Mouse (Mus musculus): ENCODE data around the gene Rnf123.

DNA sequence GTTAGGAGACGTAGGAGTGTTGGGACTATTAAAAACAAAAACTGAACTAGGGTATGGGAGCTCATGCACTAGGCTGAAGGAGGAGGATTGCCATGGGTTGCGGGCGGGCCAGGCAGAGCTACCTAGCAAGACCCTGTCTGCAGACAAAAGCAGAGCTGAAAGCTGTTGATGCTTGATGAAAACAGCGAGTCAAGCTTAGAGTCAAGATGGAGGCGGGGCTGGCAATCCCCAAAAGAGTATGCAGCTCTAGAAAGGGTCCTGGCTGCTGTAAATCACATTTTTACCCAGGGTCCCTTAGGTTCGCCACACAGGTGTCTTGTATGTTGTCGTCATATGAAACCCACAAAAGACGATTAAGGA is 79.6 kb downstream of the Rnf123 start:
- TF ChIP-seq CTCF (IDR thresholded peaks at IDR 0.05; ENCODE audit: insufficient read depth, low read depth, low read length) = no peak
- TF ChIP-seq POLR2A (IDR thresholded peaks at IDR 0.05; ENCODE audit: insufficient read depth, low read depth, low read length) = no peak

Measured in olfactory bulb, adult 2 months (tissue).